Mouse (Mus musculus) embryonic facial prominence, embryonic 14.5 days (tissue): ENCODE results near the gene Edil3. TPM values are rescaled to one million over a fixed set of nuclear protein-coding genes. Genes with fewer than 3 reads are reported as not detected.

Experiments used
- ATAC-seq: fragments of 200-750 bp; cut with Nextera tagmentation; 2 replicates; pipeline ENCODE4 v1.8.0; 2017; ENCODE audit warnings: low read depth, moderate number of reproducible peaks, moderate TSS enrichment
- DNase-seq: peaks from one replicate; pipeline ENCODE4 v3.0.0-alpha.2; 2015; ENCODE audit warnings: low spot score
- H3K27ac ChIP-seq: fragments of 300-500 bp; sonication (generic); replicated peaks from 2 replicates; pipeline ENCODE4 v1.5.1; 2014; ENCODE audit warnings: low read depth, mild to moderate bottlenecking, low read length, moderate library complexity
- H3K27me3 ChIP-seq: fragments of 300-500 bp; sonication (generic); replicated peaks from 2 replicates; pipeline ENCODE4 v1.6.1; 2014; ENCODE audit warnings: low read length; ENCODE audit not compliant: control insufficient read depth, insufficient read depth
- H3K36me3 ChIP-seq: fragments of 300-500 bp; sonication (generic); 2 replicates; pipeline ENCODE4 v1.6.1; 2014; ENCODE audit warnings: low read length, mixed read lengths; ENCODE audit not compliant: control insufficient read depth, insufficient read depth
- H3K4me1 ChIP-seq: fragments of 300-500 bp; sonication (generic); 2 replicates; pipeline ENCODE4 v1.6.1; 2014; ENCODE audit warnings: antibody characterized with exemption, low read length; ENCODE audit not compliant: control insufficient read depth, insufficient read depth
- H3K4me2 ChIP-seq: fragments of 300-500 bp; sonication (generic); 2 replicates; pipeline ENCODE4 v1.6.1; 2014; ENCODE audit warnings: low read depth, mild to moderate bottlenecking, low read length, moderate library complexity, mixed read lengths
- H3K4me3 ChIP-seq: fragments of 300-500 bp; sonication (generic); 2 replicates; pipeline ENCODE4 v1.5.1; 2014; ENCODE audit warnings: low read depth, mild to moderate bottlenecking, low read length
- H3K9ac ChIP-seq: fragments of 300-500 bp; sonication (generic); 2 replicates; pipeline ENCODE4 v1.6.1; 2014; ENCODE audit warnings: low read depth, mild to moderate bottlenecking, low read length, moderate library complexity, mixed read lengths
- H3K9me3 ChIP-seq: fragments of 300-500 bp; sonication (generic); 2 replicates; pipeline ENCODE4 v1.6.1; 2016; ENCODE audit warnings: low read length; ENCODE audit not compliant: control insufficient read depth
- WGBS: fragments of 180-500 bp; shearing (Covaris S2); extraction: QIAGEN DNeasy Blood & Tissue Kit; methylation state at CpG from one replicate; pipeline ENCODE4 v1.1.7; 2014; 5-methylcytosine and 5-hydroxymethylcytosine counted together
- polyA plus RNA-seq: library from polyadenylated mRNA; unstranded; fragments of >200 nt; fragmentation: Nextera tagmentation; extraction: Ambion mirVana; gene quantifications from 2 replicates; pipeline ENCODE4 v1.2.1, GENCODE M21; 2014

Edil3 gene
- polyA plus RNA-seq, 1 experiment from 2014 or later = 17.4 TPM

GRCm38 (mm10) chr13:89199275-89199674, 378.0 kb downstream of the Edil3 start:
- 25% methylated on average over 2 of the region's 2 CpGs for WGBS
- H3K4me1 ChIP-seq = no peaks in the 10 kb centered on the region
- no peak overlapping the region for H3K9ac ChIP-seq
- no peak overlapping the region for H3K4me3 ChIP-seq
- H3K36me3 ChIP-seq = no peaks in the 10 kb centered on the region
- H3K27me3 ChIP-seq = no peaks in the 10 kb centered on the region
- H3K27ac ChIP-seq = no peak overlapping the region
- no peak overlapping the region for H3K4me2 ChIP-seq
- no peaks in the 10 kb centered on the region for H3K9me3 ChIP-seq
- ATAC-seq (no peak; the same call in 1 of the 2 replicates), DNase-seq (peak; percentile 27)

GRCm38 (mm10) chr13:89238104-89238503, 416.8 kb downstream of the Edil3 start:
- no peak for DNase-seq
- Histone ChIP-seq H3K4me2 (no peak overlapping the region), H3K36me3 (no peaks in the 10 kb centered on the region), H3K4me3 (no peak overlapping the region), H3K27ac (no peak overlapping the region), H3K4me1 (no peaks in the 10 kb centered on the region), H3K9me3 (no peaks in the 10 kb centered on the region), H3K9ac (no peak overlapping the region), H3K27me3 (no peaks in the 10 kb centered on the region)
- ATAC-seq = no peak
- WGBS = 89% methylated on average over 1 of the region's 1 CpGs

GRCm38 (mm10) chr13:89253990-89254642, 432.8 kb downstream of the Edil3 start:
- ATAC-seq (no peak), DNase-seq (no peak)
- Histone ChIP-seq H3K4me2 (no peak overlapping the region), H3K27ac (no peak overlapping the region), H3K36me3 (no peaks in the 10 kb centered on the region), H3K9me3 (no peaks in the 10 kb centered on the region), H3K27me3 (no peaks in the 10 kb centered on the region), H3K4me1 (no peaks in the 10 kb centered on the region), H3K9ac (no peak overlapping the region), H3K4me3 (no peak overlapping the region)
- WGBS = 81% methylated on average over 4 of the region's 4 CpGs

GRCm38 (mm10) chr13:89256906-89257305, 435.6 kb downstream of the Edil3 start:
- Histone ChIP-seq H3K4me3 (no peak overlapping the region), H3K27ac (no peak overlapping the region), H3K9ac (no peak overlapping the region), H3K4me1 (no peaks in the 10 kb centered on the region), H3K27me3 (no peaks in the 10 kb centered on the region), H3K9me3 (no peaks in the 10 kb centered on the region), H3K4me2 (no peak overlapping the region), H3K36me3 (no peaks in the 10 kb centered on the region)
- ATAC-seq (no peak), DNase-seq (no peak)
- 68% methylated on average over 1 of the region's 1 CpGs for WGBS

GRCm38 (mm10) chr13:89286696-89287305, 465.5 kb downstream of the Edil3 start:
- H3K4me1 ChIP-seq = no peaks in the 10 kb centered on the region
- no peaks in the 10 kb centered on the region for H3K36me3 ChIP-seq
- DNase-seq (no peak), ATAC-seq (no peak)
- no peak overlapping the region for H3K27ac ChIP-seq
- no peaks in the 10 kb centered on the region for H3K27me3 ChIP-seq
- no peak overlapping the region for H3K4me3 ChIP-seq
- no peak overlapping the region for H3K9ac ChIP-seq
- H3K4me2 ChIP-seq = no peak overlapping the region
- WGBS = 60% methylated on average over 5 of the region's 5 CpGs
- no peaks in the 10 kb centered on the region for H3K9me3 ChIP-seq

GRCm38 (mm10) chr13:89288201-89288600, 466.9 kb downstream of the Edil3 start:
- no peak overlapping the region for H3K9ac ChIP-seq
- no peak overlapping the region for H3K4me2 ChIP-seq
- DNase-seq (no peak), ATAC-seq (no peak)
- H3K27ac ChIP-seq = no peak overlapping the region
- no peaks in the 10 kb centered on the region for H3K27me3 ChIP-seq
- no peaks in the 10 kb centered on the region for H3K36me3 ChIP-seq
- no peak overlapping the region for H3K4me3 ChIP-seq
- H3K4me1 ChIP-seq = no peaks in the 10 kb centered on the region
- 49% methylated on average over 4 of the region's 4 CpGs for WGBS
- no peaks in the 10 kb centered on the region for H3K9me3 ChIP-seq

- Histone ChIP-seq H3K9me3 (no peaks in the 10 kb centered on the region), H3K9ac (no peak overlapping the region), H3K27me3 (no peaks in the 10 kb centered on the region), H3K36me3 (no peaks in the 10 kb centered on the region), H3K4me3 (no peak overlapping the region), H3K4me2 (no peak overlapping the region), H3K27ac (no peak overlapping the region), H3K4me1 (no peaks in the 10 kb centered on the region)
- ATAC-seq (no peak), DNase-seq (no peak)
- 65% methylated on average over 1 of the region's 1 CpGs for WGBS
Observed at GRCm38 (mm10) chr13:89321155-89321554, 499.9 kb downstream of the Edil3 start.

GRCm38 (mm10) chr13:89324282-89324681, 503.0 kb downstream of the Edil3 start:
- H3K4me3 ChIP-seq = no peak overlapping the region
- no peak overlapping the region for H3K9ac ChIP-seq
- no peak overlapping the region for H3K4me2 ChIP-seq
- ATAC-seq (no peak), DNase-seq (no peak)
- H3K27me3 ChIP-seq = no peaks in the 10 kb centered on the region
- no peaks in the 10 kb centered on the region for H3K9me3 ChIP-seq
- H3K27ac ChIP-seq = no peak overlapping the region
- WGBS = 81% methylated on average over 2 of the region's 2 CpGs
- no peaks in the 10 kb centered on the region for H3K4me1 ChIP-seq
- H3K36me3 ChIP-seq = no peaks in the 10 kb centered on the region

- DNase-seq = peak; percentile 59
- no peak for ATAC-seq
- Histone ChIP-seq H3K27ac (no peak overlapping the region), H3K9me3 (no peaks in the 10 kb centered on the region), H3K4me1 (0 out of 2 replicates have a peak, but pooled peaks cover 3% of the 10 kb centered on the region), H3K4me3 (no peak overlapping the region), H3K27me3 (no peaks in the 10 kb centered on the region), H3K36me3 (no peaks in the 10 kb centered on the region), H3K9ac (no peak overlapping the region), H3K4me2 (no peak overlapping the region)
- WGBS = 38% methylated on average over 1 of the region's 1 CpGs
Observed at GRCm38 (mm10) chr13:89334494-89334893, 513.2 kb downstream of the Edil3 start.
